Mouse (Mus musculus) skeletal muscle tissue, postnatal 0 days (tissue): Measurements from ENCODE around the gene Hdac5. TPM values are rescaled to one million over a fixed set of nuclear protein-coding genes. Genes with fewer than 3 reads are reported as not detected.

ENCODE experiments used
- microRNA-seq, 2 experiments: library from miRNA; unstranded; fragments of <30 nt; microRNA quantifications; one replicate each; pipeline ENCODE4; 2016
- polyA plus RNA-seq: library from polyadenylated mRNA; unstranded; fragments of >200 nt; fragmentation: Nextera tagmentation; extraction: Ambion mirVana; gene quantifications from 2 replicates; pipeline ENCODE4 v1.2.1, GENCODE M21; 2015

Hdac5 gene
- polyA plus RNA-seq: 51.9 and 58.9 TPM in 2 replicates

DNA sequence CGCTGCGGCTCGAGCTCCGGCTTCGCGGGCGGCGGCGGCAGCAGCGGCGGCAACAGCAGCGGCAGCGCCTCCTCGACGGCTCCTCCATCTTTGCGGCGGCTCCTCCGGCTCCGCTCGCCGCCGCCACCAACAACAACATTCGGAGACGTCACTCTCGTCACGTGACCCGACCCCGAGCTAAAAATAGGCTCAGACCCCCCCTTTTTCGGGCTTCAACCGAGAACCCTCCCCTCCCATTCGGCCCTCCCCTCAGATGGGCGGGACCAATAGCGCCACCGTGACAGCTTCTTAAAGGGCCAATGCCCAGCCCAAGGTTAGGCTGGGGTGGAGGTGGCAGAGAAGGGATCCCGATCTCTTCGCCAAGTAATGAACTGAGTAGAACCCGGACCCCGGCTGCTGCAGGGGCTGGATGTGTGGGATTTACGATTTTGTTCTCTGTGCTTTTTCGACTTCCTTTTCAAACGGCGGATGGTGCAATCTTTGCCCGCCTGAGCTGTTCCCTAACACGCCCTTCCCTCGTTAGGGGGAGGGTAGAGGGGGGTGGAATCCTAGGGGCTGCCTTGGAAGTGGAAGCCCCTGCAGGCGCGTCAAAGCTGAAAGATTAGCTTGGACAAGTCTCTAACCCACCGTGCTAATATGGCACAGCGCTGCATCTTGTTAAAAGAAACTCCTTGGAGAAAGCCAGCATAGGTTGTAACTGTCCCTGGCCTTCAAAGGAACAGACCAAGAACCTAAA, at the start of gene Hdac5:
Gene Hdac5, minus strand, starts transcription at position 161 of the 736 bp plus-strand sequence.

GRCm38 (mm10) chr11:102268520-102269244, 38.7 kb upstream of the Hdac5 start, which contains the start of gene Asb16:
Gene Asb16 (plus strand): TSS chr11:102268743.

GRCm38 (mm10) chr11:102248630-102249230, 18.8 kb upstream of the Hdac5 start, which contains the start of gene BC030867:
Gene BC030867 (plus strand): TSS chr11:102248882.

DNA sequence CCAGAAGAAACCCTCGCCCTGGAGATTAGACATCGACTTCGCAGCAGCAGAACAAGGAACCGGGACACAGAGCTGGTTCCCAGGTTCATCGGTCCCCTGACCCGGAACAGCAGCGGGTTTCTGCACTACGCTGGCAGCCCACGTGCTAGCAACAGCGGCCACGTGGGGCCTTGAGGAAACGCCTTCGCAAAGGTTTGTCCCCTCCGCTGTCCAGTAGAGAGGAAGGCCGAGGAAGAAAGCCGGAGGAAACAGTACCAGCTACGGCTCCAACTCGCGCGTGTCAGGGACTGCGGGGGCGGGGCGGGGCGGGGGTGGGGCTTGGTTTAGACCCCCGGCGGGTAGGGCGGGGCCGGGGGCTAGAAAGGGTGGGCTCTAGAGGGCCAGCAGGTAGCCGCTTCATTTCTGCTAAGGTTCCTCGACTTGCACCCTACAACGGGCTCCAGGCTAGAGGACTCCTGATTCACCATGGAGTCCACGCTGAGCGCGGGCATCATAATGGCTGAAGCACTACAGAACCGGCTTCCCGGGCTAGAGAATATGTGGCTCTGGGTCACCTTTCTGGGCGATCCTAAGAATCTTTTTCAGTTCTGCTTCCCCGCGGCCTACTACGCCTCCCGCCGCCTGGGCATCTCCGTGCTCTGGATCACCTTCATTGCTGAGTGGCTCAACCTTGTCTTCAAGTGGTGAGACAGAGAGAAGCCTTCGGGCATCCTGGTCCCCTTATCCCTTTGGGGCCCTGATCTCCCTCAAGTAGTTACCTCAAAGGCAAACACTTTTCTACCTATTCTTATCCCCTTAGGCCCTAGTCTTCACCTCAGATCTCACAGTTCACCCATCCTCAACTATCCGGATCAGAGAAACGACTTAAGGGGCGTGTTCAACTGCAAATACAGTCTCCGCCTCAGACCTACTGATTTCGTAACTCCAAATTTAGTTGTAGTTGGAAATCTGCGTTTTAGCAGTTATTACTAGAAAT, 40.2 kb downstream of the Hdac5 start, which contains the start of gene G6pc3:
Gene G6pc3, plus strand, starts transcription at position 160 of the 976 bp plus-strand sequence.

GRCm38 (mm10) chr11:102184646-102185495, 45.1 kb downstream of the Hdac5 start, which contains the start of gene Lsm12:
Gene Lsm12 (minus strand): TSS chr11:102185296.

DNA sequence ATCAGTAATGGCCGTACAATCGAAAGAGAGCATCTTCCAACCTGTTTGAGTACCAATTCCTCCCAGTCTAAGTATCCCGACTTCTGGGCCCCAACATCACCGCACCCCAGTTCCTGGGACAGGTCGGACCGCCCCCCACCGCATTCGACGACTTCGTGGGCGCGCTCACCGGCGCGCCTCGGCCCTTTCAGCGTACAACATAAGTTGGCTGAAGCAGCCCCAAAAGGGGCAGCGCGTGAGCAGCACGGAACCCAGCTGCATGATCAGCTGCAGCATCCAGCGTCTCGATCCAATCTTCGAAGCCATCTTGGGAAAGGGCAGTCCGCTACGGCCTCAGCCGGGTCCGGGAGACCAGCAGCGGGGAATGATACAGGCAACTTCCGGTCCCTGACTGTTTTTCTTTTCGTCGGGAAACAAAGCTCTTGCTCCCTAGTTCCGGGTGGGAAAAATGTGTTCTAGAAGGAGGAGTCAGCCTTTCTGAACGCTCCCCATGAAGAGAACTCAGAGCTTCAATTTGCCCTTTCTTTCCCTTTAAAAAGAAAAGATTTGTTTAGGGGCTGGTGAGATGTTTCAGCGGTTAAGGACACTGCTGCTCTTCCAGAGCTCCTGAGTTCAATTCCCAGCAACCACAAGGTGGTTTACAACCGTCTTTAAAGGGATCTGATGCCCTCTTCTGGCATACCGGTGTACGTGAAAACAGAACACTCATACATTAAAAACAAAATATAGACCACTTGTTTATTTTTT, 73.8 kb downstream of the Hdac5 start, which contains the start of gene Tmem101:
Gene Tmem101, minus strand, starts transcription at position 366 of the 747 bp plus-strand sequence.

DNA sequence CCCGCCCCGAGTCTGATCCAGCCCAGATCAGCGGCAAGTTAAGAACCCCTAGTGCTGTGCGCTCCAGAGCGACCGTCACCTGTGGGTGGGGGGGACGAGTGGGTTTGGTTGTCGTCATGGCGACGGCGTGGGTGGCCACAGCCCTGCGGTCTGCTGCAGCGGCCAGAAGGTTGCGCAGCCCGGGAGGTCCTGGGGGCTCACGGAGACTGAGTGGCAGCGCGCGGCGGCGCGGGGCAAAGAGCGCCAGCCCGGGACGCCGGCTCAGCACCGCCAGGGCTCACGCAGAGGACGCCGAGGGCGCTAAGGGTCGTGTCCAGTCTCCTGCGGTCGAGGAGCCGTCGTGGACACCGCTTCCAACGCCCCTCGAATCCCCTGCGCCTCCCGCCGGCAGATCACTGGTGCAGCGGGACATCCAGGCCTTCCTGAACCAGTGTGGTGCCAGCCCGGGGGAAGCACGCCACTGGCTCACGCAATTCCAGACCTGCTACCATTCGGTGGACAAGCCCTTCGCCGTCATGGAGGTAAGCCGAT, 84.4 kb downstream of the Hdac5 start, which contains the start of gene Nags:
Gene Nags, plus strand, starts transcription at position 43 of the 531 bp plus-strand sequence.

Small RNA genes lying within 50 kb of the gene (microRNA-seq; reads per million reads assigned to microRNA genes)
- 0.21 to 0.41 reads per million in 2 experiments for gene Mir8101

Other genes starting within 250 kb of the Hdac5 start
- gene Cfap97d1, start 245.9 kb downstream of the Hdac5 start, polyA plus RNA-seq: not detected in 2 replicates
- 88.1 and 96.2 TPM in 2 replicates for gene Dusp3, start 243.2 kb downstream of the Hdac5 start, polyA plus RNA-seq
- gene Mpp3, start 201.7 kb downstream of the Hdac5 start, polyA plus RNA-seq: 19.7 and 22.6 TPM in 2 replicates
- gene Cd300lg, start 188.7 kb downstream of the Hdac5 start, polyA plus RNA-seq: 13.1 and 19.0 TPM in 2 replicates
- gene Mpp2, start 141.7 kb downstream of the Hdac5 start, polyA plus RNA-seq: 0.85 and 0.99 TPM in 2 replicates
- not detected in 2 replicates for gene Ppy, start 128.8 kb downstream of the Hdac5 start, polyA plus RNA-seq
- gene Pyy, start 122.3 kb downstream of the Hdac5 start, polyA plus RNA-seq: not detected in 2 replicates
- gene Nags, start 84.7 kb downstream of the Hdac5 start, polyA plus RNA-seq: not detected in 2 replicates
- gene Tmem101, start 73.8 kb downstream of the Hdac5 start, polyA plus RNA-seq: 17.9 and 19.3 TPM in 2 replicates
- gene Lsm12, start 44.9 kb downstream of the Hdac5 start, polyA plus RNA-seq: 91.9 and 96.3 TPM in 2 replicates
- gene G6pc3, start 40.5 kb downstream of the Hdac5 start, polyA plus RNA-seq: 13.2 and 16.3 TPM in 2 replicates
- gene BC030867, start 18.7 kb upstream of the Hdac5 start, polyA plus RNA-seq: 1.8 and 2.6 TPM in 2 replicates
- 1.6 and 2.5 TPM in 2 replicates for gene Asb16, start 38.6 kb upstream of the Hdac5 start, polyA plus RNA-seq
- gene Tmub2, start 54.8 kb upstream of the Hdac5 start, polyA plus RNA-seq: 26.3 and 27.0 TPM in 2 replicates
- 5.4 and 6.3 TPM in 2 replicates for gene Atxn7l3, start 66.5 kb upstream of the Hdac5 start, polyA plus RNA-seq
- 40.6 and 45.3 TPM in 2 replicates for gene Ubtf, start 89.6 kb upstream of the Hdac5 start, polyA plus RNA-seq
- 1.1 TPM in 2 replicates for gene Slc4a1, start 136.0 kb upstream of the Hdac5 start, polyA plus RNA-seq
- gene Rundc3a, start 163.2 kb upstream of the Hdac5 start, polyA plus RNA-seq: 1.3 TPM in 2 replicates
- 102 and 117 TPM in 2 replicates for gene Slc25a39, start 177.8 kb upstream of the Hdac5 start, polyA plus RNA-seq
- gene Grn, start 200.1 kb upstream of the Hdac5 start, polyA plus RNA-seq: 149 and 170 TPM in 2 replicates
- 4.9 and 7.7 TPM in 2 replicates for gene Fam171a2, start 217.5 kb upstream of the Hdac5 start, polyA plus RNA-seq
- gene Itga2b, start 240.0 kb upstream of the Hdac5 start, polyA plus RNA-seq: 7.5 and 8.0 TPM in 2 replicates